Mouse (Mus musculus): ENCODE measurements around the gene Wasf3. TPM values are rescaled to one million over a fixed set of nuclear protein-coding genes. Genes with fewer than 3 reads are reported as not detected.
"Not testable (repeated sequence)": the region's sequence is repeated elsewhere in the genome, so short reads cannot be mapped to it uniquely, and the experiment has no call there.

Wasf3 gene
- polyA plus RNA-seq, 1 experiment, result 3.1 TPM

- DNase-seq (ENCODE audit: low read depth), result not testable (repeated sequence)
These were observed 16.2 kb downstream of the Wasf3 start for GRCm38 (mm10) chr5:146401012-146401411.

- DNase-seq (ENCODE audit: low read depth), result no peak
These were observed 17.5 kb downstream of the Wasf3 start for GRCm38 (mm10) chr5:146402311-146402710.

GRCm38 (mm10) chr5:146403923-146404322, 19.1 kb downstream of the Wasf3 start:
- DNase-seq (ENCODE audit: low read depth), result no peak

- DNase-seq (ENCODE audit: low read depth), result no peak
These were observed 21.3 kb downstream of the Wasf3 start for GRCm38 (mm10) chr5:146406133-146406532.

GRCm38 (mm10) chr5:146407791-146408190, 23.0 kb downstream of the Wasf3 start:
- no peak for DNase-seq (ENCODE audit: low read depth)

- no peak for DNase-seq (ENCODE audit: low read depth)
These were observed 23.8 kb downstream of the Wasf3 start for GRCm38 (mm10) chr5:146408604-146409003.

GRCm38 (mm10) chr5:146410821-146411220, 26.0 kb downstream of the Wasf3 start:
- no peak for DNase-seq (ENCODE audit: low read depth)

GRCm38 (mm10) chr5:146412743-146413430, 28.1 kb downstream of the Wasf3 start:
- DNase-seq (ENCODE audit: low read depth), result no peak

- no peak for DNase-seq (ENCODE audit: low read depth)
These were observed 29.8 kb downstream of the Wasf3 start for GRCm38 (mm10) chr5:146414611-146415010.

- no peak for DNase-seq (ENCODE audit: low read depth)
These were observed 30.4 kb downstream of the Wasf3 start for GRCm38 (mm10) chr5:146415218-146415617.

- no peak for DNase-seq (ENCODE audit: low read depth)
These were observed 31.7 kb downstream of the Wasf3 start for GRCm38 (mm10) chr5:146416331-146417110.

GRCm38 (mm10) chr5:146418092-146418491, 33.3 kb downstream of the Wasf3 start:
- DNase-seq (ENCODE audit: low read depth), result no peak

GRCm38 (mm10) chr5:146420081-146420480, 35.3 kb downstream of the Wasf3 start:
- no peak for DNase-seq (ENCODE audit: low read depth)

- DNase-seq (ENCODE audit: low read depth), result no peak
These were observed 40.0 kb downstream of the Wasf3 start for GRCm38 (mm10) chr5:146424711-146425326.

GRCm38 (mm10) chr5:146425656-146426055, 40.9 kb downstream of the Wasf3 start:
- DNase-seq (ENCODE audit: low read depth), result no peak

- no peak for DNase-seq (ENCODE audit: low read depth)
These were observed 43.3 kb downstream of the Wasf3 start for GRCm38 (mm10) chr5:146428109-146428508.

GRCm38 (mm10) chr5:146431821-146432220, 47.0 kb downstream of the Wasf3 start:
- no peak for DNase-seq (ENCODE audit: low read depth)

GRCm38 (mm10) chr5:146432476-146432875, 47.7 kb downstream of the Wasf3 start:
- no peak for DNase-seq (ENCODE audit: low read depth)

- DNase-seq (ENCODE audit: low read depth), result no peak
These were observed 50.5 kb downstream of the Wasf3 start for GRCm38 (mm10) chr5:146435316-146435715.

GRCm38 (mm10) chr5:146436796-146437195, 52.0 kb downstream of the Wasf3 start:
- no peak for DNase-seq (ENCODE audit: low read depth)

- no peak for DNase-seq (ENCODE audit: low read depth)
These were observed 54.5 kb downstream of the Wasf3 start for GRCm38 (mm10) chr5:146439152-146439781.

GRCm38 (mm10) chr5:146440273-146440672, 55.5 kb downstream of the Wasf3 start:
- DNase-seq (ENCODE audit: low read depth), result no peak

Measured in gonadal fat pad, adult 2 months (tissue).